Mouse (Mus musculus): ENCODE measurements around the gene Olfr1443. TPM values are rescaled to one million over a fixed set of nuclear protein-coding genes. Genes with fewer than 3 reads are reported as not detected.
"Not testable (repeated sequence)": the region's sequence is repeated elsewhere in the genome, so short reads cannot be mapped to it uniquely, and the experiment has no call there.

Gene Olfr1443
- polyA plus RNA-seq, 1 experiment from 2014 or later = not detected

DNA sequence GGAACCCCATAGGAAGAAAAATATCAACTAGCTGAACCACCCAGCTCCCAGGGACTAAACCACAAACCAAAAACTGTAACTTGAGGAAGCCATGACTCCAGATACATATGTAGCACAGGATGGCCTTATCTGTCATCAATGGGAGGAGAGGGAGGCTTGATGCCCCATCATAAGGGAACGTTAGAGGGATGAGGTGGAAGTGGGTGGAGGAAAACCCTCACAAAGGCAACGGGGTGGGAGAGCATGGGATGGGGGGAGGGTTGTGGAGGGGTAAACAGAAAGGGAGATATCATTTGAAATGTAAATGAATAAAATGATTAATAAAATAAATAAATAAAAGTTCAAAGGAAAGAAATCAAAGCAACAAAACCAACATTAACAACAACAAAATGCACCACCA is 42.6 kb downstream of the Olfr1443 start:
- no peaks in the 10 kb centered on the region for H3K36me3 ChIP-seq (ENCODE audit: control insufficient read depth, insufficient read depth, low read length)
- H3K27me3 ChIP-seq (ENCODE audit: control insufficient read depth, insufficient read depth, low read length) = no peaks in the 10 kb centered on the region
- no peak overlapping the region for H3K27ac ChIP-seq (ENCODE audit: low read depth, low read length)
- no peaks in the 10 kb centered on the region for H3K4me1 ChIP-seq (replicated peaks; ENCODE audit: control insufficient read depth, insufficient read depth, low read length)
- no peak overlapping the region for H3K4me2 ChIP-seq (replicated peaks; ENCODE audit: low read depth, low read length)
- no peak overlapping the region for H3K9ac ChIP-seq (ENCODE audit: low read depth, low read length)
- DNase-seq (ENCODE audit: low spot score) = no peak
- H3K9me3 ChIP-seq (ENCODE audit: control insufficient read depth, low read length) = no peaks in the 10 kb centered on the region
- no peak overlapping the region for H3K4me3 ChIP-seq (ENCODE audit: low read depth, low read length)
- WGBS = 76% methylated on average over 2 of the region's 2 CpGs
- no peak for ATAC-seq (ENCODE audit: low FRiP score)

DNA sequence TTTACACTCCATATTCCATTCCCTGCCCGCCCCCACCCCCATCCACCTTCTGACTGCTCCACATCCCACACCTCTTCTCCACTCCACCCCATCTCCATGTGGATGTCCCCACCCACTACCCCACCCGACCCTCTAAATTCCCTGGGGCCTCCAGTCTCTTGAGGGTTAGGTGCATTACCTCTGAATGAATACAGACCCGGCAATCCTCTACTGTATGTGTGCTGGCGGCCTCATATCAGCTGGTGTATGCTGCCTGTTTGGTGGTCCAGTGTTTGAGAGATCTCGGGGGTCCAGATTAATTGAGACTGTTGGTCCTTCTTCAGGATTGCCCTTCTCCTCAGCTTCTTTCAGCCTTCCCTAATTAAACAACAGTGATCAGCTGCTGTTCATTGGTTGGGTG is 43.0 kb downstream of the Olfr1443 start:
- DNase-seq (ENCODE audit: low spot score); H3K4me1 ChIP-seq (replicated peaks; ENCODE audit: control insufficient read depth, insufficient read depth, low read length): not testable (repeated sequence)
- WGBS = 83% methylated on average over 5 of the region's 5 CpGs

DNA sequence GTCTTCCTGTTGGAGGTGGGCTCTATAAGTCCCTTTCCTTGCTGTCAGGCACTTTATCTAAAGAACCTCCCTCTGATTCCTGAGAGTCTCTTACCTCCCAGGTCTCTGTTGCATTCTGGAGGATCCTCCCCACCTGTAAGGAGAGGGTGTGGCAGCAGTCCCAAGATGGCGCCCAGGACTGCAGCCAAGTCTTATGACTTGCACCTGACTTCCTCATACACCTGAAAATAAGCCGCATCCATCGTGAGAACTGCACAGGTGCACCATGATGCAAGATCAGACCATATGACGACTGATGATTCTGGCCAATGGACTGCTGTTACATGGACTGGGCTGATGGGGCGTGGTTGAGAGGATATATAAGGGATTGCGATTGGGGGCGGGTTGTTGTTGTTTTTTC is 43.7 kb downstream of the Olfr1443 start:
- ATAC-seq (ENCODE audit: low FRiP score) = not testable (repeated sequence)

More for the DNA sequence above, 43.0 kb downstream of the Olfr1443 start:
- not testable (repeated sequence) for H3K4me2 ChIP-seq (replicated peaks; ENCODE audit: low read depth, low read length); H3K9ac ChIP-seq (ENCODE audit: low read depth, low read length); H3K27ac ChIP-seq (ENCODE audit: low read depth, low read length); H3K27me3 ChIP-seq (ENCODE audit: control insufficient read depth, insufficient read depth, low read length); ATAC-seq (ENCODE audit: low FRiP score); H3K36me3 ChIP-seq (ENCODE audit: control insufficient read depth, insufficient read depth, low read length); H3K9me3 ChIP-seq (ENCODE audit: control insufficient read depth, low read length); H3K4me3 ChIP-seq (ENCODE audit: low read depth, low read length)

DNA sequence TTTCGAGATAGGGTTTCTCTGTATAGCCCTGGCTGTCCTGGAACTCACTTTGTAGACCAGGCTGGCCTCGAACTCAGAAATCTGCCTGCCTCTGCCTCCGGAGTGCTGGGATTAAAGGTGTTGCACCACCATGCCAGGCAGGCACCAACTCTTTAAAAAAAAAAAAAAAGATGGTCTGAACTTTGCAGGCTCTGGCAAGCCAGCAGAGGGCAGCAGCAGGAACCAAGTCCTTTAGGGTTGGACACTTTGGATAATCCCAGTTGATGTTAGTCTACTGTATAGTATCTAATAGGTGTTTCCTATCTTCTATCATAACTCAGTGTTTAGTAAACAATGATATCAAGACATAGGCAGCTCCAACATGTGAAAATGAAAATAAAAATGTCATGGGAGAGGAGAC is 44.4 kb downstream of the Olfr1443 start:
- DNase-seq (ENCODE audit: low spot score) (no peak), ATAC-seq (ENCODE audit: low FRiP score) (no peak)
- WGBS = 89% methylated on average over 2 of the region's 3 CpGs
- Histone ChIP-seq H3K9ac (ENCODE audit: low read depth, low read length) (no peak overlapping the region), H3K9me3 (ENCODE audit: control insufficient read depth, low read length) (no peaks in the 10 kb centered on the region), H3K27ac (ENCODE audit: low read depth, low read length) (no peak overlapping the region), H3K4me3 (ENCODE audit: low read depth, low read length) (no peak overlapping the region), H3K36me3 (ENCODE audit: control insufficient read depth, insufficient read depth, low read length) (no peaks in the 10 kb centered on the region), H3K4me1 (replicated peaks; ENCODE audit: control insufficient read depth, insufficient read depth, low read length) (no peaks in the 10 kb centered on the region), H3K27me3 (ENCODE audit: control insufficient read depth, insufficient read depth, low read length) (no peaks in the 10 kb centered on the region), H3K4me2 (replicated peaks; ENCODE audit: low read depth, low read length) (no peak overlapping the region)

More for the DNA sequence above, 43.7 kb downstream of the Olfr1443 start:
- H3K27ac ChIP-seq (ENCODE audit: low read depth, low read length); H3K9ac ChIP-seq (ENCODE audit: low read depth, low read length); DNase-seq (ENCODE audit: low spot score); H3K4me3 ChIP-seq (ENCODE audit: low read depth, low read length); H3K27me3 ChIP-seq (ENCODE audit: control insufficient read depth, insufficient read depth, low read length); H3K36me3 ChIP-seq (ENCODE audit: control insufficient read depth, insufficient read depth, low read length); H3K4me2 ChIP-seq (replicated peaks; ENCODE audit: low read depth, low read length); H3K4me1 ChIP-seq (replicated peaks; ENCODE audit: control insufficient read depth, insufficient read depth, low read length); H3K9me3 ChIP-seq (ENCODE audit: control insufficient read depth, low read length): not testable (repeated sequence)
- 93% methylated on average over 7 of the region's 7 CpGs for WGBS

DNA sequence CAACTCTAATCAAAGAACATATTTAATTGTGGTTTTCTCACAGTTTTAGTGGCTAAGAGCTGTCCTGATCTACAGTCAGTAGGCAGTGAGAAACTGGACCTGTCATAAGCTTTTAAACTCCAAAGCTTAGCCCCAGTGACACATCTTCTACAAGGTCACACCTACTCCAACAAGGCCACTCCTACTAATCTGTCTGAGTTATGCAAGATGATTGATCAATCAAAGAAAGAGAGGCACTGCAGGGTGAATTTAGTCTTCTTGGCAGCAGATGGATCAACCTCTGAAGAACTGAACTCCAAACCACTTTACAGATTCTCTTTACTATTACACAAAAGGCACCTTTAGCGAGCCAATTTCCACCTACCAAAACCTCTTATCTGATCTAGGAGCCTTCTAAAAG is 47.9 kb downstream of the Olfr1443 start:
- H3K4me3 ChIP-seq (ENCODE audit: low read depth, low read length) = no peak overlapping the region
- no peaks in the 10 kb centered on the region for H3K4me1 ChIP-seq (replicated peaks; ENCODE audit: control insufficient read depth, insufficient read depth, low read length)
- H3K27ac ChIP-seq (ENCODE audit: low read depth, low read length) = no peak overlapping the region
- H3K27me3 ChIP-seq (ENCODE audit: control insufficient read depth, insufficient read depth, low read length) = no peaks in the 10 kb centered on the region
- 76% methylated on average over 1 of the region's 1 CpGs for WGBS
- no peak overlapping the region for H3K9ac ChIP-seq (ENCODE audit: low read depth, low read length)
- H3K36me3 ChIP-seq (ENCODE audit: control insufficient read depth, insufficient read depth, low read length) = no peaks in the 10 kb centered on the region
- H3K4me2 ChIP-seq (replicated peaks; ENCODE audit: low read depth, low read length) = no peak overlapping the region
- DNase-seq (ENCODE audit: low spot score) (no peak), ATAC-seq (ENCODE audit: low FRiP score) (no peak)
- no peaks in the 10 kb centered on the region for H3K9me3 ChIP-seq (ENCODE audit: control insufficient read depth, low read length)

DNA sequence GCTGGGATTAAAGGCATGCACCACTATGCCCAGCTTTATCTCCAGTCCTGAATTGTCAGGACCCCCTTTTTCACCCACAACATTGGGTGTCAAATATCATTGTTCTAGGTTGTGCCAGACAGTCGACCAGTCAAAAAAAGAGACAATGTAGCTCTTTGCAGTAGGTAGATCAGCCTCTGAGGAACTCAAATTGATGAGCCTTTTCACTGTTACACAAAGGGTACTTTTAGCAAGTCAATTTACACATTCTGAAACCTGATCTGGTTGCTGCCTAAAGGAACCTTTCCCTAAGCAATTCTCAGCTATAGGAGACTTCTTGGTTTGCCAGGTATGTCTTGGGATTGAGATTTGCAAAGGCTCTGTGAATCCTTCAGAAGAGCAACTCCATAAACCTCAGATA is 53.1 kb downstream of the Olfr1443 start:
- Histone ChIP-seq H3K36me3 (ENCODE audit: control insufficient read depth, insufficient read depth, low read length) (no peaks in the 10 kb centered on the region), H3K4me2 (replicated peaks; ENCODE audit: low read depth, low read length) (no peak overlapping the region), H3K4me3 (ENCODE audit: low read depth, low read length) (no peak overlapping the region), H3K27me3 (ENCODE audit: control insufficient read depth, insufficient read depth, low read length) (no peaks in the 10 kb centered on the region), H3K9me3 (ENCODE audit: control insufficient read depth, low read length) (no peaks in the 10 kb centered on the region), H3K27ac (ENCODE audit: low read depth, low read length) (no peak overlapping the region), H3K9ac (ENCODE audit: low read depth, low read length) (no peak overlapping the region), H3K4me1 (replicated peaks; ENCODE audit: control insufficient read depth, insufficient read depth, low read length) (no peaks in the 10 kb centered on the region)
- DNase-seq (ENCODE audit: low spot score) (no peak), ATAC-seq (ENCODE audit: low FRiP score) (no peak)
- 66% methylated on average over 1 of the region's 1 CpGs for WGBS

DNA sequence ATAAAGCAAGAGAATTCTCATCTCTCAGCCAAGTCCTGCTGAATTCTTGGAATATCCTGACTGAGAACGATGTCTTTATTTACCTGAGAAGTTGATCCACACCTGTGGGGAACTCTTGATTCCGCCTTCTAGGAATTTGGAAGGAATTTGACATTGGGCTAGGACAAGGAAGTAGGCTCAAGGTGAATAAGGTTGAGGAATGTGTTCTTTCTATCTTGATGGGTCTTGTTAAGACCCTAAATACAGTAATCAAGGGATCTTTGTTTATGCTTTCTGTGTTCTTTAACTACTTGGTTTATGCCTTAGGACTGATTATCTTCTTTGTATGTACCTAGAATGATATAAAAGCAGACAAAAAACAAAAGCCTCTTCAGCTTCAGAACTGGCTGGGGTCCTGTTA is 54.0 kb downstream of the Olfr1443 start:
- no peak overlapping the region for H3K9ac ChIP-seq (ENCODE audit: low read depth, low read length)
- 85% methylated on average over 2 of the region's 2 CpGs for WGBS
- H3K36me3 ChIP-seq (ENCODE audit: control insufficient read depth, insufficient read depth, low read length) = no peaks in the 10 kb centered on the region
- no peaks in the 10 kb centered on the region for H3K27me3 ChIP-seq (ENCODE audit: control insufficient read depth, insufficient read depth, low read length)
- no peaks in the 10 kb centered on the region for H3K9me3 ChIP-seq (ENCODE audit: control insufficient read depth, low read length)
- DNase-seq (ENCODE audit: low spot score) = no peak
- H3K4me2 ChIP-seq (replicated peaks; ENCODE audit: low read depth, low read length) = no peak overlapping the region
- H3K27ac ChIP-seq (ENCODE audit: low read depth, low read length) = no peak overlapping the region
- no peak for ATAC-seq (ENCODE audit: low FRiP score)
- no peaks in the 10 kb centered on the region for H3K4me1 ChIP-seq (replicated peaks; ENCODE audit: control insufficient read depth, insufficient read depth, low read length)
- H3K4me3 ChIP-seq (ENCODE audit: low read depth, low read length) = no peak overlapping the region

Other genes with a start within 250 kb of the Olfr1443 start
- 0.60 and 1.0 TPM in 2 replicates for gene Mpeg1, start 217.3 kb upstream of the Olfr1443 start, polyA plus RNA-seq (2014; fragmentation: Nextera tagmentation; extraction: Ambion mirVana)
- gene Dtx4, start 176.7 kb upstream of the Olfr1443 start, polyA plus RNA-seq (2014; fragmentation: Nextera tagmentation; extraction: Ambion mirVana) = 55.4 and 66.1 TPM in 2 replicates
- 22.1 and 26.3 TPM in 2 replicates for gene Fam111a, start 132.4 kb upstream of the Olfr1443 start, polyA plus RNA-seq (2014; fragmentation: Nextera tagmentation; extraction: Ambion mirVana)
- gene Gm4952, start 78.1 kb upstream of the Olfr1443 start, polyA plus RNA-seq (2014; fragmentation: Nextera tagmentation; extraction: Ambion mirVana) = not detected in 2 replicates
- gene Glyat, start 44.8 kb upstream of the Olfr1443 start, polyA plus RNA-seq (2014; fragmentation: Nextera tagmentation; extraction: Ambion mirVana) = not detected in 2 replicates
- not detected in 2 replicates for gene Olfr1442, start 7.7 kb upstream of the Olfr1443 start, polyA plus RNA-seq (2014; fragmentation: Nextera tagmentation; extraction: Ambion mirVana)
- gene Keg1, start 17.7 kb downstream of the Olfr1443 start, polyA plus RNA-seq (2014; fragmentation: Nextera tagmentation; extraction: Ambion mirVana) = not detected in 2 replicates
- gene Cntf, start 87.5 kb downstream of the Olfr1443 start, polyA plus RNA-seq (2014; fragmentation: Nextera tagmentation; extraction: Ambion mirVana) = 1.1 and 1.2 TPM in 2 replicates
- 12.2 and 15.8 TPM in 2 replicates for gene Zfp91, start 118.0 kb downstream of the Olfr1443 start, polyA plus RNA-seq (2014; fragmentation: Nextera tagmentation; extraction: Ambion mirVana)
- gene Lpxn, start 118.1 kb downstream of the Olfr1443 start, polyA plus RNA-seq (2014; fragmentation: Nextera tagmentation; extraction: Ambion mirVana) = 1.4 TPM in 2 replicates
- not detected in 2 replicates for gene Gm5244, start 168.6 kb downstream of the Olfr1443 start, polyA plus RNA-seq (2014; fragmentation: Nextera tagmentation; extraction: Ambion mirVana)
- not detected in 2 replicates for gene Olfr1444, start 179.2 kb downstream of the Olfr1443 start, polyA plus RNA-seq (2014; fragmentation: Nextera tagmentation; extraction: Ambion mirVana)
- not detected in 2 replicates for gene Olfr1445, start 205.7 kb downstream of the Olfr1443 start, polyA plus RNA-seq (2014; fragmentation: Nextera tagmentation; extraction: Ambion mirVana)
- gene Olfr1446, start 215.4 kb downstream of the Olfr1443 start, polyA plus RNA-seq (2014; fragmentation: Nextera tagmentation; extraction: Ambion mirVana) = not detected in 2 replicates
- not detected in 2 replicates for gene Olfr1447, start 225.6 kb downstream of the Olfr1443 start, polyA plus RNA-seq (2014; fragmentation: Nextera tagmentation; extraction: Ambion mirVana)
- not detected in 2 replicates for gene Olfr1448, start 246.3 kb downstream of the Olfr1443 start, polyA plus RNA-seq (2014; fragmentation: Nextera tagmentation; extraction: Ambion mirVana)

Data from hindbrain, embryonic 11.5 days (tissue).